Mouse (Mus musculus): ENCODE data around the gene Elmo1. TPM values are rescaled to one million over a fixed set of nuclear protein-coding genes. Genes with fewer than 3 reads are reported as not detected.

Gene Elmo1
- total RNA-seq, 4 experiments from 2014 or later = 10.9 to 15.1 (median 13.8) TPM

GRCm38 (mm10) chr13:20094916-20095700, 4.7 kb downstream of the Elmo1 start:
- no peak for DNase-seq

GRCm38 (mm10) chr13:20097006-20097617, 6.7 kb downstream of the Elmo1 start:
- DNase-seq = no peak

GRCm38 (mm10) chr13:20097934-20098593, 7.7 kb downstream of the Elmo1 start:
- no peak for DNase-seq

GRCm38 (mm10) chr13:20098594-20098965, 8.2 kb downstream of the Elmo1 start:
- DNase-seq = no peak

- no peak for DNase-seq
Observed at GRCm38 (mm10) chr13:20099546-20099945, 9.2 kb downstream of the Elmo1 start.

GRCm38 (mm10) chr13:20100357-20100756, 10.0 kb downstream of the Elmo1 start:
- no peak for DNase-seq

GRCm38 (mm10) chr13:20101691-20102090, 11.3 kb downstream of the Elmo1 start:
- DNase-seq = no peak

- no peak for DNase-seq
Observed at GRCm38 (mm10) chr13:20104791-20105190, 14.4 kb downstream of the Elmo1 start.

- DNase-seq = no peak
Observed at GRCm38 (mm10) chr13:20105996-20106395, 15.6 kb downstream of the Elmo1 start.

GRCm38 (mm10) chr13:20107953-20108498, 17.6 kb downstream of the Elmo1 start:
- DNase-seq = no peak

- DNase-seq = no peak
Observed at GRCm38 (mm10) chr13:20108956-20109355, 18.6 kb downstream of the Elmo1 start.

GRCm38 (mm10) chr13:20109446-20109845, 19.1 kb downstream of the Elmo1 start:
- DNase-seq = no peak

- no peak for DNase-seq
Observed at GRCm38 (mm10) chr13:20109987-20110680, 19.7 kb downstream of the Elmo1 start.

- DNase-seq = no peak
Observed at GRCm38 (mm10) chr13:20111256-20111800, 20.9 kb downstream of the Elmo1 start.

GRCm38 (mm10) chr13:20115131-20115907, 24.9 kb downstream of the Elmo1 start:
- DNase-seq = no peak

- DNase-seq = no peak
Observed at GRCm38 (mm10) chr13:20116019-20116418, 25.6 kb downstream of the Elmo1 start.

- DNase-seq = no peak
Observed at GRCm38 (mm10) chr13:20116868-20117510, 26.6 kb downstream of the Elmo1 start.

- DNase-seq = no peak
Observed at GRCm38 (mm10) chr13:20117691-20118090, 27.3 kb downstream of the Elmo1 start.

GRCm38 (mm10) chr13:20118909-20119308, 28.5 kb downstream of the Elmo1 start:
- no peak for DNase-seq

GRCm38 (mm10) chr13:20120723-20121122, 30.3 kb downstream of the Elmo1 start:
- DNase-seq = no peak

Data from adrenal gland, adult 8-10 months (tissue).